In genomic region chr17:84603202-84603627, GRCm38 (mm10) we compare ENCODE assay signal across 12 mouse cellular contexts. TPM values are rescaled to one million over a fixed set of nuclear protein-coding genes. Genes with fewer than 3 reads are reported as not detected.
DNase-seq lines count a peak whose midpoint lies in the region; ATAC-seq and TF ChIP-seq lines count a peak whose summit lies in the region.
"Had no signal": no experiment of that assay in that cellular context is flagged by ENCODE, and none has a peak within 500 bp of the region (broad histone marks: within the 10 kb centered on the region; RNA-seq: fewer than 3 reads in every experiment).

No protein-coding gene starts in this region.

- DNase-seq in heart, adult 11 months, result peak; percentile 87
- DNase-seq in heart, postnatal 25 days (ENCODE audit: low spot score), result no peak
- DNase-seq in adipocyte (ENCODE audit: low spot score), result peak; percentile 48
- DNase-seq in intestine, embryonic 14.5 days (ENCODE audit: low spot score), result no peak
- peak; percentile 87 for DNase-seq in lung, postnatal 0 days (ENCODE audit: low spot score)
- DNase-seq in frontal cortex, postnatal 36 days (ENCODE audit: low spot score in 2 of 2), result no peak
- DNase-seq in embryo, embryonic 10.5 days (ENCODE audit: low spot score), result no peak
- DNase-seq: right cerebral cortex, adult 18-20 months had no signal

- H3K36me3 ChIP-seq in intestine, embryonic 14.5 days (ENCODE audit: control insufficient read depth, insufficient read depth, low read length), result peaks cover 51% of the 10 kb centered on the region
- H3K36me3 ChIP-seq in lung, postnatal 0 days (ENCODE audit: insufficient read depth, low read length), result peaks cover 7% of the 10 kb centered on the region
- H3K36me3 ChIP-seq: forebrain, embryonic 10.5 days; heart, embryonic 13.5 days had no signal

- H3K27me3 ChIP-seq in intestine, embryonic 14.5 days (replicated peaks; ENCODE audit: control insufficient read depth, insufficient read depth, low read length), result no peaks in the 10 kb centered on the region
- H3K27me3 ChIP-seq in lung, postnatal 0 days (replicated peaks; ENCODE audit: insufficient read depth, low read length), result no peaks in the 10 kb centered on the region
- H3K27me3 ChIP-seq: heart, embryonic 13.5 days had no signal

- no peak overlapping the region for H3K4me2 ChIP-seq in intestine, embryonic 14.5 days (ENCODE audit: low read length)
- H3K4me2 ChIP-seq in lung, postnatal 0 days (replicated peaks; ENCODE audit: low read depth, low read length), result no peak overlapping the region
- H3K4me2 ChIP-seq: heart, embryonic 13.5 days had no signal

- no peaks in the 10 kb centered on the region for H3K4me1 ChIP-seq in intestine, embryonic 14.5 days (replicated peaks; ENCODE audit: control insufficient read depth, insufficient read depth, low read length)
- peaks cover 9% of the 10 kb centered on the region; the same call in 1 of the 2 replicates for H3K4me1 ChIP-seq in lung, postnatal 0 days (ENCODE audit: insufficient read depth, low read depth, low read length)

- intact Hi-C loops in heart, postnatal 25 days (cut with DNase I), result no loop called here

- WGBS in intestine, embryonic 14.5 days, result 35% methylated on average over 9 of the region's 9 CpGs
- WGBS in lung, postnatal 0 days, result 15% methylated on average over 9 of the region's 9 CpGs

- ATAC-seq in intestine, embryonic 14.5 days (replicated peaks; ENCODE audit: low FRiP score, low TSS enrichment, low read depth), result no peak
- peak; percentile 92 for ATAC-seq in lung, postnatal 0 days
- ATAC-seq in megakaryocyte, adult 5-6 weeks (ENCODE audit: poor library complexity, severe bottlenecking), result no peak

- TF ChIP-seq CTCF in lung, postnatal 0 days (IDR thresholded peaks at IDR 0.05), result no peak

- no peak overlapping the region for H3K9ac ChIP-seq in intestine, embryonic 14.5 days (ENCODE audit: low read length)
- no peak overlapping the region for H3K9ac ChIP-seq in lung, postnatal 0 days (replicated peaks; ENCODE audit: low read depth)
- H3K9ac ChIP-seq: heart, embryonic 13.5 days had no signal

- peak; percentile 76 for TF ChIP-seq EP300 in lung, postnatal 0 days (IDR thresholded peaks at IDR 0.05)

- no peak overlapping the region for H3K4me3 ChIP-seq in intestine, embryonic 14.5 days (ENCODE audit: low read depth, low read length)
- no peak overlapping the region for H3K4me3 ChIP-seq in lung, postnatal 0 days (ENCODE audit: low read depth, low read length)
- H3K4me3 ChIP-seq: forebrain, embryonic 10.5 days; heart, embryonic 13.5 days; myocyte had no signal

- 0 out of 2 replicates have a peak overlapping the region, but pooled peaks have one; percentile 11 for H3K27ac ChIP-seq in intestine, embryonic 14.5 days (ENCODE audit: low read depth)
- H3K27ac ChIP-seq in lung, postnatal 0 days (ENCODE audit: low read length), result peak overlapping the region; percentile 75
- H3K27ac ChIP-seq: forebrain, embryonic 10.5 days; heart, embryonic 13.5 days had no signal

- H3K9me3 ChIP-seq in intestine, embryonic 14.5 days (ENCODE audit: control insufficient read depth, low read length), result no peaks in the 10 kb centered on the region
- no peaks in the 10 kb centered on the region for H3K9me3 ChIP-seq in lung, postnatal 0 days (ENCODE audit: low read length)
- H3K9me3 ChIP-seq: forebrain, embryonic 10.5 days; heart, embryonic 13.5 days had no signal

RNA-seq across cellular contexts. Expression of gene Dync2li1, which starts 23.1 kb away (rescaled TPM):
- total RNA-seq in heart, postnatal 25 days (2021), result 1 to 10 TPM; 2.8 to 3.0 TPM
- polyA plus RNA-seq in intestine, embryonic 14.5 days (2014; fragmentation: Nextera tagmentation; extraction: Ambion mirVana), result 29.6 and 31.1 TPM in 2 replicates
- polyA plus RNA-seq in lung, postnatal 0 days (2015; fragmentation: Nextera tagmentation; extraction: Ambion mirVana), result 29.0 and 33.8 TPM in 2 replicates
- total RNA-seq in megakaryocyte, adult 5-6 weeks (2015), result 2.6 and 3.3 TPM in 2 replicates
- 0.88 and 1.1 TPM in 2 replicates for total RNA-seq in megakaryocyte, adult 5-6 weeks (2017)

Comparison
In these comparisons a context has a peak if more than half of its experiments do, and no peak if none do; other contexts are left out.
1. DNase-seq: peak in heart, adult 11 months (single experiment), adipocyte (single experiment) and lung, postnatal 0 days (single experiment); none in heart, postnatal 25 days (single experiment), intestine, embryonic 14.5 days (single experiment), frontal cortex, postnatal 36 days (0 of 2) and embryo, embryonic 10.5 days (single experiment).